Mouse (Mus musculus) stomach, postnatal 0 days (tissue): ENCODE measurements at regions not wholly inside any gene's neighbourhood (a gene's known extent, or its start where the extent isn't known, plus 50 kb on each side); places are given as distances from the start of the nearest gene placed in this dataset.

Experiments used
- ATAC-seq: fragments of 200-750 bp; cut with Nextera tagmentation; 2 replicates; pipeline ENCODE4 v1.8.0; 2017; ENCODE audit not compliant: low FRiP score, low TSS enrichment
- DNase-seq: peaks from one replicate; pipeline ENCODE4 v3.0.0-alpha.2; 2016; ENCODE audit warnings: low spot score
- H3K27ac ChIP-seq: fragments of 300-500 bp; sonication (generic); replicated peaks from 2 replicates; pipeline ENCODE4 v1.5.1; 2014; ENCODE audit warnings: mild to moderate bottlenecking, control low read depth
- H3K27me3 ChIP-seq: fragments of 300-500 bp; sonication (generic); 2 replicates; pipeline ENCODE4 v1.6.1; 2014; ENCODE audit warnings: low read length; ENCODE audit not compliant: control insufficient read depth, insufficient read depth
- H3K36me3 ChIP-seq: fragments of 300-500 bp; sonication (generic); 2 replicates; pipeline ENCODE4 v1.6.1; 2014; ENCODE audit warnings: low read length, mixed read lengths; ENCODE audit not compliant: control insufficient read depth, insufficient read depth
- H3K4me1 ChIP-seq: fragments of 300-500 bp; sonication (generic); replicated peaks from 2 replicates; pipeline ENCODE4 v1.6.1; 2014; ENCODE audit warnings: antibody characterized with exemption; ENCODE audit not compliant: control insufficient read depth, insufficient read depth
- H3K4me2 ChIP-seq: fragments of 300-500 bp; sonication (generic); replicated peaks from 2 replicates; pipeline ENCODE4 v1.6.1; 2014; ENCODE audit warnings: low read depth, mild to moderate bottlenecking, control low read depth, moderate library complexity
- H3K4me3 ChIP-seq: fragments of 300-500 bp; sonication (generic); 2 replicates; pipeline ENCODE4 v1.5.1; 2014; ENCODE audit warnings: low read depth, low read length, control low read depth
- H3K9ac ChIP-seq: fragments of 300-500 bp; sonication (generic); 2 replicates; pipeline ENCODE4 v1.6.1; 2014; ENCODE audit warnings: mild to moderate bottlenecking, low read length, control low read depth, mixed read lengths
- H3K9me3 ChIP-seq: fragments of 300-500 bp; sonication (generic); 2 replicates; pipeline ENCODE4 v1.6.1; 2016; ENCODE audit warnings: low read length; ENCODE audit not compliant: control insufficient read depth
- CTCF ChIP-seq: IDR thresholded peaks from 2 replicates; pipeline ENCODE4 v1.5.1; 2016; ENCODE audit warnings: antibody characterized with exemption, low read depth, mild to moderate bottlenecking, moderate library complexity
- EP300 ChIP-seq: optimal IDR thresholded peaks from 2 replicates; pipeline ENCODE3; 2016; ENCODE audit warnings: antibody characterized with exemption
- WGBS: fragments of 180-500 bp; shearing (Covaris S2); extraction: QIAGEN DNeasy Blood & Tissue Kit; methylation state at CpG from one replicate; pipeline ENCODE4 v1.1.7; 2014; 5-methylcytosine and 5-hydroxymethylcytosine counted together

GRCm38 (mm10) chr14:58944958-58945357 lies 197.7 kb downstream of the 1700129C05Rik start:
- Histone ChIP-seq H3K4me3 (no peak overlapping the region), H3K9me3 (no peaks in the 10 kb centered on the region), H3K4me2 (no peak overlapping the region), H3K9ac (no peak overlapping the region), H3K36me3 (no peaks in the 10 kb centered on the region), H3K27ac (no peak overlapping the region), H3K27me3 (no peaks in the 10 kb centered on the region), H3K4me1 (no peaks in the 10 kb centered on the region)
- DNase-seq (no peak), ATAC-seq (no peak)
- TF ChIP-seq EP300 (no peak), CTCF (no peak)
- WGBS = 93% methylated on average over 2 of the region's 2 CpGs

GRCm38 (mm10) chr14:58943267-58943765 lies 199.4 kb downstream of the 1700129C05Rik start:
- H3K9me3 ChIP-seq = no peaks in the 10 kb centered on the region
- ATAC-seq (no peak), DNase-seq (no peak)
- no peaks in the 10 kb centered on the region for H3K4me1 ChIP-seq
- no peak overlapping the region for H3K4me2 ChIP-seq
- 80% methylated on average over 1 of the region's 1 CpGs for WGBS
- no peak overlapping the region for H3K27ac ChIP-seq
- H3K27me3 ChIP-seq = no peaks in the 10 kb centered on the region
- TF ChIP-seq EP300 (no peak), CTCF (no peak)
- H3K36me3 ChIP-seq = no peaks in the 10 kb centered on the region
- no peak overlapping the region for H3K9ac ChIP-seq
- H3K4me3 ChIP-seq = no peak overlapping the region

- H3K36me3 ChIP-seq = no peaks in the 10 kb centered on the region
- TF ChIP-seq EP300 = no peak
- no peak for TF ChIP-seq CTCF
- no peak overlapping the region for H3K27ac ChIP-seq
- H3K4me3 ChIP-seq = no peak overlapping the region
- DNase-seq (no peak), ATAC-seq (no peak)
- no peaks in the 10 kb centered on the region for H3K4me1 ChIP-seq
- 69% methylated on average over 1 of the region's 1 CpGs for WGBS
- no peak overlapping the region for H3K4me2 ChIP-seq
- H3K9me3 ChIP-seq = no peaks in the 10 kb centered on the region
- no peaks in the 10 kb centered on the region for H3K27me3 ChIP-seq
- H3K9ac ChIP-seq = no peak overlapping the region
Measured at GRCm38 (mm10) chr14:58939086-58939485, 203.6 kb downstream of the 1700129C05Rik start.

- WGBS = 52% methylated on average over 5 of the region's 5 CpGs
- no peaks in the 10 kb centered on the region for H3K36me3 ChIP-seq
- H3K9ac ChIP-seq = no peak overlapping the region
- no peaks in the 10 kb centered on the region for H3K4me1 ChIP-seq
- H3K4me3 ChIP-seq = no peak overlapping the region
- no peak overlapping the region for H3K27ac ChIP-seq
- H3K9me3 ChIP-seq = no peaks in the 10 kb centered on the region
- no peak for DNase-seq
- no peak for ATAC-seq
- TF ChIP-seq EP300 = no peak
- TF ChIP-seq CTCF = no peak
- no peak overlapping the region for H3K4me2 ChIP-seq
- no peaks in the 10 kb centered on the region for H3K27me3 ChIP-seq
Measured at GRCm38 (mm10) chr14:58938601-58938970, 204.1 kb downstream of the 1700129C05Rik start.

GRCm38 (mm10) chr14:58937791-58938600 lies 204.7 kb downstream of the 1700129C05Rik start:
- H3K27me3 ChIP-seq = no peaks in the 10 kb centered on the region
- H3K4me2 ChIP-seq = peak overlapping the region; percentile 17
- H3K27ac ChIP-seq = no peak overlapping the region
- no peaks in the 10 kb centered on the region for H3K4me1 ChIP-seq
- DNase-seq = no peak
- no peak overlapping the region for H3K9ac ChIP-seq
- 49% methylated on average over 12 of the region's 12 CpGs for WGBS
- no peak overlapping the region for H3K4me3 ChIP-seq
- no peak for ATAC-seq
- TF ChIP-seq CTCF (peak; percentile 62), EP300 (no peak)
- H3K9me3 ChIP-seq = no peaks in the 10 kb centered on the region
- no peaks in the 10 kb centered on the region for H3K36me3 ChIP-seq

GRCm38 (mm10) chr14:58937331-58937730 lies 205.4 kb downstream of the 1700129C05Rik start:
- H3K27ac ChIP-seq = no peak overlapping the region
- no peaks in the 10 kb centered on the region for H3K27me3 ChIP-seq
- ATAC-seq = no peak
- TF ChIP-seq EP300 (no peak), CTCF (no peak)
- no peaks in the 10 kb centered on the region for H3K4me1 ChIP-seq
- no peak overlapping the region for H3K4me3 ChIP-seq
- H3K4me2 ChIP-seq = peak overlapping the region; percentile 17
- no peak for DNase-seq
- no peak overlapping the region for H3K9ac ChIP-seq
- 23% methylated on average over 8 of the region's 8 CpGs for whole genome bisulfite sequencing
- H3K9me3 ChIP-seq = no peaks in the 10 kb centered on the region
- H3K36me3 ChIP-seq = no peaks in the 10 kb centered on the region
